Mouse (Mus musculus): ENCODE data around the gene Rasal2.

- TF ChIP-seq POLR2A (IDR thresholded peaks at IDR 0.05; ENCODE audit: insufficient read length, low read depth) (peak; percentile 37), TCF12 (IDR thresholded peaks at IDR 0.05; ENCODE audit: insufficient read depth, poor library complexity, severe bottlenecking) (no peak), POLR2AphosphoS2 (IDR thresholded peaks at IDR 0.05; ENCODE audit: insufficient read length, low read depth) (no peak), MYOG (IDR thresholded peaks at IDR 0.05; ENCODE audit: control insufficient read depth in 1 of 3, insufficient read depth in 1 of 3, insufficient read length in 2 of 3, low read depth in 2 of 3) (peak in 1 of 3 experiments; percentile 4), CEBPB (IDR thresholded peaks at IDR 0.05; ENCODE audit: insufficient read depth, poor library complexity, severe bottlenecking) (no peak), USF1 (IDR thresholded peaks at IDR 0.05; ENCODE audit: low read depth) (no peak), MAX (IDR thresholded peaks at IDR 0.05; ENCODE audit: low read depth) (no peak), E2F4 (IDR thresholded peaks at IDR 0.05; ENCODE audit: insufficient read depth) (no peak), SRF (IDR thresholded peaks at IDR 0.05; ENCODE audit: control insufficient read depth, insufficient read length, low read depth) (no peak), MYOD1 (IDR thresholded peaks at IDR 0.05; ENCODE audit: control insufficient read depth in 1 of 3, insufficient read length in 2 of 3, low read depth in 2 of 3) (no peak)
Observed at GRCm38 (mm10) chr1:157411711-157412380, 549 bp downstream of the Rasal2 start.

Data from myocyte (in vitro differentiated cells).